Mouse (Mus musculus) adrenal gland, adult (tissue): ENCODE results near the gene Fhdc1.

Experiments
- DNase-seq, 2 experiments: peaks; one replicate each; pipeline ENCODE4 v3.0.0; 2022 to 2023; ENCODE audit warnings: low spot score in 1 of 2; ENCODE audit not compliant: inconsistent age in 2 of 2

Fhdc1 gene

GRCm38 (mm10) chr3:84480006-84480897 is at the start of gene Fhdc1:
Gene Fhdc1, minus strand, starts transcription at chr3:84480429.
- DNase-seq, result peak; percentile 46 to 83

GRCm38 (mm10) chr3:84529021-84529420 is 48.8 kb upstream of the Fhdc1 start:
- DNase-seq, result no peak

- no peak for DNase-seq
Measured at GRCm38 (mm10) chr3:84524952-84525351, 44.7 kb upstream of the Fhdc1 start.

GRCm38 (mm10) chr3:84516163-84516562 is 35.9 kb upstream of the Fhdc1 start:
- no peak for DNase-seq

GRCm38 (mm10) chr3:84512774-84513515 is 32.7 kb upstream of the Fhdc1 start:
- no peak for DNase-seq

- no peak for DNase-seq
Measured at GRCm38 (mm10) chr3:84505193-84505592, 25.0 kb upstream of the Fhdc1 start.

GRCm38 (mm10) chr3:84504291-84504690 is 24.1 kb upstream of the Fhdc1 start:
- no peak for DNase-seq

GRCm38 (mm10) chr3:84502101-84502500 is 21.9 kb upstream of the Fhdc1 start:
- DNase-seq, result no peak

GRCm38 (mm10) chr3:84500491-84500890 is 20.3 kb upstream of the Fhdc1 start:
- DNase-seq, result peak in 1 of 2 experiments; percentile 48

GRCm38 (mm10) chr3:84497718-84498117 is 17.5 kb upstream of the Fhdc1 start:
- no peak for DNase-seq

GRCm38 (mm10) chr3:84492657-84493056 is 12.4 kb upstream of the Fhdc1 start:
- no peak for DNase-seq

GRCm38 (mm10) chr3:84492148-84492547 is 11.9 kb upstream of the Fhdc1 start:
- peak in 1 of 2 experiments; percentile 15 for DNase-seq

- DNase-seq, result peak; percentile 20 to 84
Measured at GRCm38 (mm10) chr3:84488716-84489115, 8.5 kb upstream of the Fhdc1 start.

GRCm38 (mm10) chr3:84484891-84485290 is 4.7 kb upstream of the Fhdc1 start:
- no peak for DNase-seq

- DNase-seq, result no peak
Measured at GRCm38 (mm10) chr3:84484333-84484732, 4.1 kb upstream of the Fhdc1 start.

GRCm38 (mm10) chr3:84482121-84482520 is 1.9 kb upstream of the Fhdc1 start:
- peak; percentile 53 to 92 for DNase-seq

- DNase-seq, result peak; percentile 30 to 72
Measured at GRCm38 (mm10) chr3:84481104-84481503, 875 bp upstream of the Fhdc1 start.

- DNase-seq, result peak; percentile 66 to 85
Measured at GRCm38 (mm10) chr3:84479293-84480005, 780 bp downstream of the Fhdc1 start.

GRCm38 (mm10) chr3:84478896-84479292 is 1.3 kb downstream of the Fhdc1 start:
- DNase-seq, result no peak

GRCm38 (mm10) chr3:84478195-84478594 is 2.0 kb downstream of the Fhdc1 start:
- no peak for DNase-seq

- DNase-seq, result no peak
Measured at GRCm38 (mm10) chr3:84477498-84477897, 2.7 kb downstream of the Fhdc1 start.
